Mouse (Mus musculus) heart, postnatal 0 days (tissue): ENCODE results near the gene Maml3.

Experiments
- CTCF ChIP-seq: IDR thresholded peaks from 2 replicates; pipeline ENCODE4 v1.5.1; 2016; ENCODE audit warnings: antibody characterized with exemption, control low read depth, low read depth
- EP300 ChIP-seq: IDR thresholded peaks from 2 replicates; pipeline ENCODE4 v1.6.1; 2016; ENCODE audit warnings: antibody characterized with exemption, low read depth

DNA sequence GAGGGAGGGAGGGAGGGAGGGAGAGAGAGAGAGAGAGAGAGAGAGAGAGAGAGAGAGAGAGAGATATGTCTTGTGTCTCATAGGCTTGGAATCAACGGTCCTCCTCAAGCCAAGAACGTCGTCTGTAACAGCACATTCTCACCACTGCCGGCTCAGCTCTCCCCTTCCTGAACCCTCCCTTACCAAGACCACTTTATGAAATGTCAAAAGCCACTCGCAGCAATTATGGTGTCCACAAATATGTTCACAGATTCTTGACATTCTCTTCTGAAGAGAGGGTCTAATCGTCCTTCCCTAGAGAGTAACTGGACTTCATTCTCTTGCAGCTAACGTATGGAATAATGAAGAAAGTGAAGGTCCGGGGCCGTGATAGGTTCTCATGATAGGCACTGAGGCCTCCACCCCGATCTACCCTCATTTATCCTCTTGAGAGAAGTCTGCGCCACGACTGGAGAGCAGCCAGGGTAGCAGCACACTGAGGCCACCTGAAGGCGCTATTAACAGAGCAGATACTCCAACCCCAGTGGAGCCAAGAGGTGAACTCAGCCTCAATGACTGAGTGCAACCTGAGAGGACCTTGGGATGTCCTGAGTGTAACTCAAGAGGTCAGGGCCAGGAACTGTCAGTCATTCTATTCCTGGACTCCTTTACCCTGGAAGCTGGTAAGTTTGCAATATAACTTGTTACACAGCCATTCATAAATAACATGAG is 264.6 kb downstream of the Maml3 start:
- TF ChIP-seq CTCF (0 out of 2 replicates have a peak, but pooled peaks have one; percentile 2), EP300 (no peak)
